Mouse (Mus musculus) ES-Bruce4 (cell line): ENCODE measurements around the gene Adarb1. TPM values are rescaled to one million over a fixed set of nuclear protein-coding genes. Genes with fewer than 3 reads are reported as not detected.

Experiments used
- H3K27ac ChIP-seq: 2 replicates; pipeline ENCODE4 v1.5.1; 2012; ENCODE audit warnings: low read length, inconsistent platforms; ENCODE audit not compliant: insufficient read depth
- H3K27me3 ChIP-seq: 2 replicates; pipeline ENCODE4 v1.6.1; 2012; ENCODE audit warnings: mild to moderate bottlenecking, low read length, inconsistent platforms; ENCODE audit not compliant: control insufficient read depth, poor library complexity, insufficient read depth, severe bottlenecking
- H3K36me3 ChIP-seq: 2 replicates; pipeline ENCODE4 v1.6.1; 2012; ENCODE audit warnings: inconsistent platforms, mild to moderate bottlenecking, low read length, moderate library complexity; ENCODE audit not compliant: control insufficient read depth, poor library complexity, insufficient read depth, severe bottlenecking
- H3K4me1 ChIP-seq: one replicate; pipeline ENCODE4 v1.8.1; 2011; ENCODE audit warnings: low read length; ENCODE audit not compliant: control insufficient read depth, insufficient read depth
- H3K4me3 ChIP-seq: 2 replicates; pipeline ENCODE4 v1.5.1; 2011; ENCODE audit warnings: low read depth, mild to moderate bottlenecking, low read length
- H3K9ac ChIP-seq: 2 replicates; pipeline ENCODE4 v1.6.1; 2012; ENCODE audit warnings: low read depth, mild to moderate bottlenecking, inconsistent platforms; ENCODE audit not compliant: poor library complexity, severe bottlenecking
- H3K9me3 ChIP-seq: replicated peaks from 2 replicates; pipeline ENCODE4 v1.6.1; 2012; ENCODE audit warnings: mild to moderate bottlenecking, low read length, inconsistent platforms; ENCODE audit not compliant: control insufficient read depth, poor library complexity, insufficient read depth, severe bottlenecking
- CTCF ChIP-seq: IDR thresholded peaks from one replicate; pipeline ENCODE4 v1.8.1; 2011; ENCODE audit warnings: low read depth, low read length
- EP300 ChIP-seq: IDR thresholded peaks from 2 replicates; pipeline ENCODE4 v1.6.1; 2011; ENCODE audit warnings: low read depth, low read length; ENCODE audit not compliant: insufficient read depth
- POLR2A ChIP-seq: IDR thresholded peaks from one replicate; pipeline ENCODE4 v1.8.1; 2011; ENCODE audit warnings: low read length; ENCODE audit not compliant: insufficient read depth
- polyA plus RNA-seq: library from polyadenylated mRNA; stranded (reverse); fragments of >200 nt; gene quantifications from 2 replicates; pipeline ENCODE4 v1.2.4, GENCODE M21; 2011; ENCODE audit warnings: low read depth; ENCODE audit not compliant: missing spikeins, insufficient read depth, insufficient read length

Adarb1 gene
- polyA plus RNA-seq, 1 experiment: 9.7 TPM

DNA sequence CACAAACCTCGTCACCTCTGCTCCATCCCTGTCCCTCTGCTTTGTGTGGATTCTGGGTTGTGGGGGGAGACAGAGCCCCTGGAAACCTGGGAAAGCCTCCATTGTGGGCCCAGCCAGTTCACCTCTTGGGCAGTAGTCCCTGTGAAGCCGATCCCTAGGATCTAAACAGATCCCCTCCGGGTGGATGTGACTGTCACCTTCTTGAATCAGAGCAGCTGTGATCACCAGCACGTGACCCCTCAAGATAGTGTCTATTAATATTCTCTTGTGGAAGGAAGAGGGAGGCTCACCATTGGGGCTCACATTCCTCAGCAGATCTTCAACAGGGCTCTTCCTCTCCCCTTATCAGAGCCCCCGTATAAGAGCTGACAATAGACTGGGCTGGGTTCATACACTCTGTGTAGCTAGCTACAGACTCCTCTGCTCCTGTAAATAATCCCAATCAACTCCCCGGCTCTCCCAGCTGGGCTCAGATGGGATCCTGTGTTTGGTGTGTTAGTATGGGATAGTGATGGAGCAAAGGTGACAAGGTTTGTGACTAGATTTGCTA lies 30.7 kb upstream of the Adarb1 start:
- Histone ChIP-seq H3K9me3 (no peaks in the 10 kb centered on the region), H3K9ac (no peak overlapping the region), H3K27me3 (no peaks in the 10 kb centered on the region), H3K4me3 (no peak overlapping the region), H3K4me1 (no peaks in the 10 kb centered on the region), H3K36me3 (no peaks in the 10 kb centered on the region), H3K27ac (no peak overlapping the region)
- TF ChIP-seq POLR2A (no peak), EP300 (no peak), CTCF (no peak)

DNA sequence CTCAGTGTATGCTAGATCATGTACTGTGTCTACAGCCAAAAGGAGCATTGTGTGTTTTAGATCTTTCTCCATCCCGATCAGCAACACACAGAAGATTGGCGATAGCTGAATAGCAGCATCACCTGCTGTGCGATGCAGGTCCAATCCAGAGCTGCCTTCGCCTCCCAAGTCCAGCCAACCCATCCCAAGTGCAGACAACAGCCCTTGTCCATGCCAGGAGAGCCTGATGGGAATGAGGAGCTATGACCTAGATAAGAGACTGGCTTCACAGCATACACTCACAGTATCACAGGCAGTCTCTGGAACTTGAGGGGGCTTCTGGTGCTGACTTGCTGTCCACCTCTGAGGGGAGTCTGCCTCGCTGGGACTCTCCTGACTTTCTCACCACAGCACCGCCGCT lies 30.1 kb upstream of the Adarb1 start:
- no peak overlapping the region for H3K27ac ChIP-seq
- H3K9me3 ChIP-seq: no peaks in the 10 kb centered on the region
- H3K36me3 ChIP-seq: no peaks in the 10 kb centered on the region
- no peaks in the 10 kb centered on the region for H3K27me3 ChIP-seq
- no peaks in the 10 kb centered on the region for H3K4me1 ChIP-seq
- no peak overlapping the region for H3K4me3 ChIP-seq
- TF ChIP-seq CTCF (no peak), EP300 (no peak)
- no peak overlapping the region for H3K9ac ChIP-seq

DNA sequence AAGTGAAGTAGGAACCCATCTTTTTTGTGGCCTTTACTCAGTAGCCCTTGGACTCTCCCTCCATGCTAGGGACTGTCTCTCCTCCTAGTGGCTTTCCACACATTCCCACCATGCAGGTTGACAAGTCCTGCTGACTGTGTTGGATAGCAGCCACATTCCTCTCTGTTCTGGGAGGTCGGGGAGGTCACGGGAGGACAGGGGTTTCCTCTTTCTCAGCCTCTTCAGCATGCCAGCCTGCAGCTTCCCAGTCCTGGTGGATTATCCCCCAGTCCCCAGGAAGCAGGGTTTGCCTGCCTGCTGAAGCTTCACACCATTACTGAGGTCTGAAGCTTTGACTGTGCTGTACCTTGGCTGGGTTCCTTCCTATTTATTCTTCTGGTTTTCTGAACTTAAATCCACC lies 29.7 kb upstream of the Adarb1 start:
- Histone ChIP-seq H3K27ac (no peak overlapping the region), H3K9me3 (no peaks in the 10 kb centered on the region), H3K4me3 (no peak overlapping the region), H3K9ac (no peak overlapping the region), H3K36me3 (no peaks in the 10 kb centered on the region), H3K27me3 (no peaks in the 10 kb centered on the region), H3K4me1 (no peaks in the 10 kb centered on the region)
- no peak for TF ChIP-seq POLR2A
- TF ChIP-seq EP300: no peak
- no peak for TF ChIP-seq CTCF

DNA sequence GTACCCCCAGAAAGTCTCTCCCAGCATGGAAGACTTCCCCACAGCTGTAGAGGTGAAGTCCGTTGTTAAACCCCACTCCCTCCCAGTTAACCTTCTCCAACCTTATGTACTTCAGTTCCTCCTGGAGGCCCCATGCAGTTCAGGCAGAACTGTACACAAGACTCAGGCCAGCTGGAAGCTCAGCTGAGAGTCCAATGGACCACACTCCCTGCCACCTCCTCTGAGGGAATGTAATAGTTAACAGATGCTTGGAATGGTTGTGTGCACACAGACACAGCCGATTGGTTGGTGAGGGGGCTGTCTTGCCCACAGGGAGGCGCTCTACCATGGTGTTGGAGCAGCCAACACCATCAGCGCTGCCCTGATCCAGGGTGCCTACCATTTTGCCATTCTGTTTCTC lies 24.2 kb upstream of the Adarb1 start:
- H3K4me3 ChIP-seq: no peak overlapping the region
- no peaks in the 10 kb centered on the region for H3K27me3 ChIP-seq
- no peaks in the 10 kb centered on the region for H3K36me3 ChIP-seq
- no peaks in the 10 kb centered on the region for H3K4me1 ChIP-seq
- no peak overlapping the region for H3K9ac ChIP-seq
- H3K27ac ChIP-seq: no peak overlapping the region
- no peaks in the 10 kb centered on the region for H3K9me3 ChIP-seq
- TF ChIP-seq CTCF (peak; percentile 31), POLR2A (no peak)

DNA sequence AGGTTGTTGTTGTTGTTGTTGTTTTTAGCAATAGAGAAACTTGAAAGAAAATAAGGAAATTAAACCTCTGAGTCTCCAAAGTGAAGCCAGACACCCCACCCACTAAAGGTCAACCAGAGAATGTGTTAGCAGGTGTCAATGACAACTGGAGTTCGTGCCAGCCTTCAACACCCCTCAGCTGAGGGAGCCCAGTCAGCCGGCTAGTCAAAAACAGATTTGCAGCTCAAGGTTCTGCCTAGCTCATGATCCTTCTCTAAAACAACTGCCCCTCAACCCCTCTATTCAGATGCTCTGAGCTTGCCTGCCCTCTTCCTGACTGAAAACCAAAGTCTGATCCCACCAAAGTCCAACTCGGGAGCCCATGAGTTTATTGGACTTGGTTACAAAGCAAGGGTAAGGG lies 23.7 kb upstream of the Adarb1 start:
- no peak overlapping the region for H3K9ac ChIP-seq
- H3K36me3 ChIP-seq: no peaks in the 10 kb centered on the region
- TF ChIP-seq EP300: no peak
- no peak for TF ChIP-seq POLR2A
- no peak for TF ChIP-seq CTCF
- H3K4me3 ChIP-seq: no peak overlapping the region
- H3K27ac ChIP-seq: no peak overlapping the region
- H3K9me3 ChIP-seq: no peaks in the 10 kb centered on the region
- no peaks in the 10 kb centered on the region for H3K27me3 ChIP-seq
- no peaks in the 10 kb centered on the region for H3K4me1 ChIP-seq

DNA sequence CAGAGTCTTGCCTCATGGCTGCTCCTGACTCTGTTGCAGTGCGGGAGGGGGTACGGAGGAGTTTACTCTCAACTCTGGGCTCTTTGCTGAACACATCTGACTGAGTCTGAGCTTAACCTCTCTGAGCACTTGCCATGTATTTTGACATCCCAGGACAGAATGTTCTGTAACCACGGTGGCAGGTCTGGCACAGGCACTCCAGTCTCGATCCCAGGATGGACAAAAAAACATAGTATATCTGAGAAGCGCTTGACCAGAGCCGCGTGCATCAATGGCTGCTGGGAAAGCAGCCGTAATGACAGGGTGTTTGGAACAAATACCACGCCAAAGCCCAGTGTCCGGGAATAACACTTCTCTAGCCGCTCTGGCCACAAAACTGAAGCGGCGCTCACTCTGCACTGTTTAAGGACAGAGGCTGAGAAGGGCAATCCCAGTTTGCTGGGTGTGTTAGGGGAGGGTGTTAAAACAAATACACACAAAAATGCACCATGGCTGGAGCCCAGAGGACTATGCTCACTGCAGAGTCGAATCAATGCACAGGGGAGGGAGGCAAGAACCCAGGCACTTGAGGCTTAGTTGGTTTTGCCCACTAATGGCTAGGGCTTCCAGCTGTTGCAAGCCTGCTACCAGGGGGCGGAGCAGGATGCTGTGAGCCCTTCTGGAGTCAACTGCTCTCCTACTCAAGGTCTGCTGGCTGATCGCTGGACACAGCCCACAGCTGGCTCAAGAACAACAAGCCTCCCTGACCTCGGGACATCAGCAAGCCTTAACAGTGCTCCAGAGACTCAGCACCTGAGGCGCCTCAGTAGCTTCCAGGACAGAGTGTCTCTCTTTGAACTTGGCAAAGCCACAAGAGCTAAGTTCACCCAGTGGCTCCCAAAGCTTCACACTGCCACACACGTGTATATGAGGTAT lies 23.0 kb upstream of the Adarb1 start:
- H3K27ac ChIP-seq: no peak overlapping the region
- H3K4me3 ChIP-seq: no peak overlapping the region
- H3K27me3 ChIP-seq: no peaks in the 10 kb centered on the region
- H3K9ac ChIP-seq: no peak overlapping the region
- H3K36me3 ChIP-seq: no peaks in the 10 kb centered on the region
- no peak for TF ChIP-seq POLR2A
- TF ChIP-seq EP300: no peak
- no peak for TF ChIP-seq CTCF
- no peaks in the 10 kb centered on the region for H3K9me3 ChIP-seq
- no peaks in the 10 kb centered on the region for H3K4me1 ChIP-seq
